Mouse (Mus musculus) bone marrow macrophage, adult 2 months (primary cell): ENCODE results near the gene Cradd.

Experiments
- CTCF ChIP-seq: IDR thresholded peaks from 2 replicates; pipeline ENCODE4 v1.5.1; 2012; ENCODE audit warnings: low read depth, mild to moderate bottlenecking, low read length, moderate library complexity
- POLR2A ChIP-seq: IDR thresholded peaks from 2 replicates; pipeline ENCODE4 v1.6.1; 2012; ENCODE audit warnings: mild to moderate bottlenecking, low read depth, low read length, borderline replicate concordance

DNA sequence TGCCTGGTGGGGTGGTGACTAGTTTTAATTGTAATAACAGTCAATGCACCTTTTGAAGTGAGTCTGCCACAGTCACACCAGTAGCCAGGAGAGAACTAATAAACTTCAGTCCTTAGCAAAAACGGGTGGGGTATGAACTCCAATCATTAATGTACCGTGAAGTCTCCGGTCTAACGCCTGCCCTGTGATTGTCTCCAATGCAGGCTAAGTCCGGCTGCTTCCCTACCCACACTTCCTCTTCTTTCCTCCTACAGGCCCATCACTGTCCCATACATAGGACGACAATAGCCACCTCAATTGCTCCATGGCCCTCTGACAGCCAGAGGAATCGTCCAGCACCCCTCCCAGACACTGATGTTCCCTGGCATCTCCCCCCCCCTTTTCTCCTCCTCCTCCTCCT is 67.8 kb downstream of the Cradd start:
- TF ChIP-seq CTCF = no peak
- TF ChIP-seq POLR2A = no peak
